Mouse (Mus musculus) MN1 (cell line): ENCODE measurements at regions not wholly inside any gene's neighbourhood (a gene's known extent, or its start where the extent isn't known, plus 50 kb on each side); places are given as distances from the start of the nearest gene placed in this dataset.

Experiments
- DNase-seq: peaks from one replicate; pipeline ENCODE4 v3.0.0-alpha.2; 2016; ENCODE audit warnings: low spot score

- DNase-seq = no peak
Measured at GRCm38 (mm10) chr9:33214523-33214922, 578.5 kb downstream of the Ets1 start.

DNA sequence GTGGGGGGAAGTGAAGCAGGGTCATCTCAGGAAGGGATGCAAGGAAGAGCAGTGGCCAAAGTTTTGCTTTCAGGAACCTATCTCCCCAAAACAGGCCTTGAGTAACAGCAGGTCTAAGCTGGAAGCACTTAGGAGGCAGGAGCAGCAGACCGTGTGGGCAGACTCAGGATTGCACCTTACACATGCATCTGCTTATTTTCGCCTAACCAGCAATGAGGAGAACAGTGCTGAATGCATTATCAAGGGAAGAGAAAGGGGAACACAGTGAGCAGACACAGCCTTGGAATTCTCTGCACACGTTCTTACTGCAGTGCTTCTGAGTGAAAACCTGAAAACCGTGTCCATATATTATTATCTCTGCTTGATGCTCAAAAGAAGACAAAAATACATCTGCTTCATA lies 585.0 kb downstream of the Ets1 start:
- no peak for DNase-seq

DNA sequence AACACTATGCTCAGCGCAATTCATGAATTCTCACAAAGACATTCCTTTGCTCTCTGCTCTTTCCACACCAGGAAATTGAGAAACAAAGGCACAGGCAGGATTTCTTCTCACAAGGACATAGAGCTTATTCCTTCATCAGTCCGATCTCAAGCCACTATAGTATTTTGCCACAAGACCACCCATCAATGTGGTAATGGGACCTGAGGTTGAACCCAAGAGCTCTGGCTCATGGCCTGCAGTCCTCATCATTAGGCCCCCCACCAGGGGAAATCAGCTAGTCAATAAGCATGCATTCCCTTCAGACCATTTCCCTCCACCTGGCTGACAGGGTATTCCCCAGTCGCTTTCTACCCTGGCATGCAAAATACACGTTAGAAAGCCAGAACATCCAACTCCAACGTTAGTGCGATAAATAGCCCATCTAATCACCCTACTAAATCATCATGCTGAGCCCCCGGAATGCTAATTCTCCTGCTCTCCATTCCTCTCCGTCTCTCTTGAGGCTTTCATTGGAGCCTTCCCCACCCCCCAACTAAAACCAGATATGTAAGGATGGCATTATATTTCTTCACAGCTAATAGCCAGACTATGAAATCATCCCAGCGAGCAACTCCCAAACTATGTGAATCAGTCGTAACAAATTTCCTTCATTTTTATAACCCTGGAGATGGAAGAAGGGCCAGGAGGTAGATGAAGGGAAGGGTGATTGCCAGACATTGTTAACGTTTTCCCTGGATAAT lies 586.2 kb downstream of the Ets1 start:
- no peak for DNase-seq

DNA sequence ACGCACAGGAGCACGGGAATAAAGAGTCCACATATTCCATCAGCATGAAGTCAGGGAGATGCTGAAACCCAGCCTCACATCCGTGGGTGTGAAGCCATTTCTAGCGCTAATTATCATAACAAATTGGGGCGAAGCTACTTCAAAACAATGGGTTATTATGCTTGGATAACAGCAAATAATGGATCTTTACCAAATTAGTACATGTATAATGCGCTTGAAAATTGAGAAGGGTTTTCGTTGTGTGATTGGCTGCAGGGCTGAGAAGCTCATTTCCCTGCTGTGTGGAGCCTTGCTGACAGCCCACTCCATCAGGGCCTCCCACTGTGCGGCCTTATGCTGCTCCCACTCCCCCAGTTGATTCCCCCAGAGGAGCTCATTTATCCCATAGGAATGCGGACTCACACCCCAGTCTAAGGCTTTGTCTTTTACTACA lies 597.7 kb downstream of the Ets1 start:
- no peak for DNase-seq

GRCm38 (mm10) chr9:33238190-33238589 lies 602.2 kb downstream of the Ets1 start:
- DNase-seq = no peak

DNA sequence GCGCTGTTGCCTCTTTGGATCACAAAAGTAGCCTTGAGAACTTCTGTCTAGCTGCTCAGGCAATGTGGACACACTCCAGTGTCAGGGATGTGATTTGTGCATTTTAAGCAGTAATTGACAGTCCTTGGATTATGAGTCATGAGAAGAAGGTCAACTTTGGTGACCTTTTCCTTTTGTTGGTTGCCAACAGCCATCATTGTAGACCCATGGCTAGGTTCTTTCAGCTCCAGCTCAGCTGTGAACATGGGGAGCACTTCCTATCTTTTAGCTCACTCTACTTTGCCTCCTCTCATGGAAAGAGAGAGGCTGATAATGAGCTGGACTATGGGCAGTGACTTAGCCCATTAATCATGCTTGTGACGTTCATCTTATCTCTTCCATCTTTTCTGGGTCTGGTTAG lies 602.8 kb downstream of the Ets1 start:
- no peak for DNase-seq

DNA sequence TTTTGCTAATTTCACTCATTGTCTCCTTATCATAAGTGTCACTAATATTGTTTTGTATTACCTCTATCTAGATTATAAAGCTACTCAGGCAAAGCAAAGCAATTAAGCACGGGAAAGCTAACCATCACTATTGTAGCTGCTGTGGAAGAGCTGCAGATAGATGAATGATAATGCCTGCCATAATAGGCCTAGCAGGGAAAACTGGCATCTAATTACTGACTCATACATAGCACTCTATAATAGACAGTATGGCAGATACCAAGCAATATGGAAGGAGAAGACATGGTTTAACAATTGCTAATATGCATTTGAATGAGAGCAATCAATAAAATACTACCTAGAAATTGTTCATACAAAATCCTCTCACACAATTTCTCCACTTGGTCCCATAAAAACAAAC lies 604.5 kb downstream of the Ets1 start:
- no peak for DNase-seq

DNA sequence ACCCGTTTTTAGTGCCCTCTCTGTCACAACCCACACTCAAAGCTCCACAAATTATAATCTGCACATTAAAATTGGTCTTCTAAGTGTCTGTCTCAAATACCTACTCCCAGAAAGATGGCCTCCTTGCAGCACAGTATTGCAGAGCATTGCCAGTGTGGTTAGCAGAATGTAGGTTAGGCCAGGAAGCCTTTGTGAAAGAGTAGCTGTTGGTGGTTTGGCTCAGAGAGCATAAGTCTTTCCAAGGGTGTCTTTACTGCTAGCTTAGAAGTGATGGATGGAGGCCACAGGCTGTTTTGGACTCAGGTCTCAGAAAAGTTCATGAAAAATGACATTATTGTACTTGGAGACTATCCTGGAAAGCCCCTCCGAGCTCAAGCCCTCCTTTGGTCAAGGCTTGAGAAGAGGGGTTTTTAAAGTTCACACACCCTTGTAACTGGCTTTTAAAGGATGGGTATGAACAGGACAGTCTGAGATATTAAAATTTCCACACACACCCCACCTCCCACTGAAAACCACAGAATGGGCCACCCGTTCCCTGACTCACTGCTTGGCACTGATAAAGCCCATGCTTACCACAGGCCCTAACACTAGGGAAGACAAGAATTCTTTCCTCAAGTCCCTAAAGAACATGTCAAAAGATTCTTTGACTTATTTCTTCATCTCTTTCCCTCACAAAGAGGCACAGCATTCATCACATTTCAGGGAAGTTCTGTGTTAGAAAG lies 605.1 kb downstream of the Ets1 start:
- no peak for DNase-seq

- DNase-seq = no peak
Measured at GRCm38 (mm10) chr9:33246932-33247331, 610.9 kb downstream of the Ets1 start.

DNA sequence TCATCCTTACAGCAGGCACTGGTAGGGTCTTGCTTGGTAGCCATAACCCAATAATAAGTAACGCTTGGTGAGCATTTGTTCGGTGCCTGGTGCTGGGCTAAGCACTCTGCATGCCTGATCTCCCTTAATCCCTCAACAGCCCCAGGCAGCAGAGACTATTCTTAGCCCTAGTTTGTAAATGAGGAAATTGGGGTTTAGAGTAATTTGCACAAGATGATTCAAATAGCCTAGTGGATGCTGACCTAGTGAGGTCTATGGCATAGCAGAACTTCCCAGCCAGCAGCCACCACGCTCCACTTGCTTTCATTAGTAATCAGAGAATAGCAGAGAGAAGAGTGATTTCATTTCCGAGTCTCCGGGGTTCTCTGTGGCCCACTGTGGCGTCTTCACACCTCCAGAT lies 622.2 kb downstream of the Ets1 start:
- no peak for DNase-seq

- DNase-seq = no peak
Measured at GRCm38 (mm10) chr9:33260171-33260570, 624.1 kb downstream of the Ets1 start.

- DNase-seq = no peak
Measured at GRCm38 (mm10) chr9:33289381-33289780, 653.4 kb downstream of the Ets1 start.

DNA sequence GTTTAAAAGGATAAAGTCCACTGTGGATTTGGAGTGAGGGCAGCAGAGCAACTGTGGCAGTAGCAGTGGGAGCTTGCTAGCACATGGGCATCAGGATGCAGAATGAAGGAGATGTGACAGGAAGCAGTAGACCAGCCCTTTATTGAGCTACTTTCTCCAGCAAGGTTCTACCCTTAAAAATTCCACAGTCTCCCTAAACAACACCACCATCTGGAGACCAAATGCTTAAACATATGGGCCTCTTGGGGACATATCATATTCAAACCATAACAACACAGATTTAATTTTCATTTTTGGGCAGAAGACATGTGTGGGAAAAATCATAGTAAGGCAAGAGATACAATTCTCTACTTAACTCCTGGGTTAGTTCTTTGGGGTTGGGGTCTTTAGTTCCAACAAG lies 656.1 kb downstream of the Ets1 start:
- DNase-seq = no peak

DNA sequence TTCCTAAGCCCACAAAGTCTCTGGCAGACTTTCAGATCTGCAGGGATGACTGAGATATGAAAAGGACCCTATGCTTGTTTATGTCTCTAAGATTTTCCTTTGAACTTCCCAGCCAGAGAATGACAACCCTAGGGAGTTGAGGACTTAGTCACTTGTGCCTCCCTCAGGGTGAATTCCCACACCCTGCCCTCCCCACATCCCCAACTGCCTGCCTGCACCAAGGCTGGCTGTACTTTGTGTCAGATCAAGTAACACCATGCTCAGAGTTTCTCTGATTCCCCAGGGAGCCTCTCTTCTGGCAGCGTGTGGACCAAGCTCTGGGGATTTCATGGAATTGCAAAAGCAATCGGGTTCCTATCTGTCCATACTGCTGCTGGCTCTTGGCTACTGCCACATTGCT lies 659.9 kb downstream of the Ets1 start:
- no peak for DNase-seq

DNA sequence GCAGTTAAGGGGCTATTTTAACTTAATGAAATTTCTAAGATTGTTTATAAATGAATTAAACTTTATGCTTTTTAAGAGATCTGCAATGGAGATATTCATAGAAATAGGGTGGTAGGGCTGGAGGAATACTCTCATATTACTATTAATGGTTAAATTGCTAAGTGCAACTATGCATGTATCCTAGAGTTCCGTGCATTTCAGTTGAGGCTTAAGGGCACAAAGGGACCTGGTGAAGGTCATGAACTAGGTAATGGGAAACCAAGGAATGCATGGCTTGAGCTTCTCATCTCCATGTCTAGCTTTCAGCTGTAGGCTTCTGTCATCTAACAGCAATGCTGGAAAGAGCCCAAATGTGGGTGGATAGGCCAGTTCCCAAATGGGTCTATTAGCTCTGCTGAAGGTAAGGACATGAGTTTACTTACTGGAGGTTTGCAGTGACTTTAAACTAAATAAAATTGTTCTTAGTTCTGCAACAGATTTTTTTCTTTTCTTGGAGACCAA lies 683.6 kb downstream of the Ets1 start:
- no peak for DNase-seq

DNA sequence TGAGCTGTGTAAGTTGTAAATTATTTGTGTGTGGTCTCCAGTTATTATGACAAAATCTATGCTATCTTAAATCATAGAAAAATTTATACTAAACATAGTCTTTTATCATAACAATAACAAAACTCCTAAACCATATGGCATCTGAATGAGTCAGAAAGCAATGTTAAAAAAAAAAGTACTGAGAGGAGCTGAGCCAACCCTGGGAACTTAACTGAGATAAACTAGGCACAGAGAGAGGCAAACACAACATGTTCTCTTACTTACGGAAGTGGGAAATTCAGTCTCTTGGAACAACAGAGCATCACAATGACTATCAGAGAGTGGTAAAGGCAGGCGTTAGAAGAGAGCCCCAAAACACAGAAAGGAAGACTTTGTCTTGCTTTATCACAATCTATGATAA lies 691.7 kb downstream of the Ets1 start:
- no peak for DNase-seq

DNA sequence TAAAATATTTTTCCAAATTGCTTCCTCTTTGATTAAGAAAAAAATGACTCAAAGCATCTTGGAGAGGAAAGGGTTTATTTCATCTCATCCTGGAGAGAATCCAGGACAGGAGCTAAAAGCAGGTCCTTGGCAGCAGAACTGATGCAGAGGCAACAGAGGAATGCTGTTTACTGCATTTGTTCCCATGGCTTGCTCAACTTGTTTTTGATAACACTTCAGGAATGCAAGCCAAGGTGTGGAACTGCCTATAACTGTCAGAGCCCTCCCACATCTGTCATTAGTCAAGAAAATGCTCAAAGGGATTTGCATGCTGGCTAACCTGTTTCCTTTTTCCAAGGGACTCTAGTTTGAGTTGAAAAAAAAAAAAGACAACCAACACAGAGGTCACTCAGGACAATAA lies 714.2 kb downstream of the Ets1 start:
- no peak for DNase-seq

DNA sequence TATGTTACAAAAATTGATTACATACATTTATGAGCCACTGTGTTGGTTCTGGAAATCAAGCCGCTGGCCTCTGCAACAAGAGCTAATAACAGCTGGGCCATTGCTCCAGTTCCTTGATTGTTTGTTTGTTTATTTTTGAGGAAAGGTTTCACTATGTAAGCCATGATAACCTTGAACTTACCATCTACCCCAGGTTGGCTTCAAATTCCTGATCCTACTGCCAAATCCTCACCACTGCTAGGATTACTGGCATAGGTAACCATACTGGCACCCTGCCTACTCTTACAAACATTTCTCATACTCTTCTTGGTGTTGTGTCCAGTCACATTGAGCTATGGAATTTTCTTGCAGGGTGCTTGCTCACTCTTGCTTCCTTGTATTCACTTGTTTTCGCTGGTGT lies 720.6 kb downstream of the Ets1 start:
- DNase-seq = no peak

DNA sequence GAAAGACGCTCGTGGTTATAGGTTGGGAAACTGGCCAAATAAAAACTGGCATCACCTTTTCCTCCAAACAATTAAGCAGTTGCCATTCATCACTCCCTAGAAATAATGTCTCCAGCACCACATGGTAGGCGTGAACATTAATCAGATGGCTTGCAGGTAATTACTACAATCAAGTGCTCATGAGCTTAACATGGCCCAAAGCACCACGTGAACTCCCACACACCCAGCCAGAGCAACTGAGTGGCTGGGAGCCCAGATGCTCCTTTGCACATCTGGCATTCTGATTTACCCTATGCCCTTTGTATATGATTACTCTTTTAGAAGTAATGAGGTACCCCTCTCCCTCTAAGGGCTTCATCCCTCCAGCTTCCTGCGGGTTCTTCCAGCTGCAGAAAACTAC lies 724.9 kb downstream of the Ets1 start:
- no peak for DNase-seq

DNA sequence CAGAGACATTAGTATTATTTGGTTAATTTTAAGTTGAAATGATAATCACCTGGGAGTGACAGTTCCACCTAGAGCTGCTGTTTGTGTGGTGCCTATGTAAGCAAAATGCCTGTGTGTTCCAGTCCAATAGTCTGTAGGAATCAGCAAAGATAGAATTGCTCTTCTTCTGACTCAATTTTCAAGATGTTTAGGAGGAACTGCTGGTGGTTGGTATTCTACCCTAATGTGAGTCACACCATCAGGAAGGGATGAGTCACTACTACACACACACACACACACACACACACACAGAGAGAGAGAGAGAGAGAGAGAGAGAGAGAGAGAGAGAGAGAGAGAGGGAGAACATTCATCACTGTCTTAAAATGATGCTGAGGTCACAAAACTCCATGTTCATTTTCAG lies 753.1 kb downstream of the Ets1 start:
- no peak for DNase-seq

GRCm38 (mm10) chr9:33404691-33405090 lies 768.7 kb downstream of the Ets1 start:
- no peak for DNase-seq

GRCm38 (mm10) chr9:33407517-33407916 lies 771.5 kb downstream of the Ets1 start:
- DNase-seq = no peak

GRCm38 (mm10) chr9:33423781-33424180 lies 787.8 kb downstream of the Ets1 start:
- DNase-seq = no peak

- DNase-seq = no peak
Measured at GRCm38 (mm10) chr9:33436459-33436858, 800.4 kb downstream of the Ets1 start.
